In genomic region chr15:79162301-79162700, GRCm38 (mm10) we compare ENCODE assay signal across 15 mouse cellular contexts. TPM values are rescaled to one million over a fixed set of nuclear protein-coding genes. Genes with fewer than 3 reads are reported as not detected.
DNase-seq lines count a peak whose midpoint lies in the region; ATAC-seq and TF ChIP-seq lines count a peak whose summit lies in the region.
"Had no signal": no experiment of that assay in that cellular context is flagged by ENCODE, and none has a peak within 500 bp of the region (broad histone marks: within the 10 kb centered on the region; RNA-seq: fewer than 3 reads in every experiment).

No protein-coding gene starts in this region.

- WGBS in neural tube, embryonic 11.5 days, result 72% methylated on average over 7 of the region's 7 CpGs
- 53% methylated on average over 7 of the region's 7 CpGs for WGBS in embryonic facial prominence, embryonic 12.5 days
- 71% methylated on average over 7 of the region's 7 CpGs for WGBS in hindbrain, embryonic 16.5 days
- 62% methylated on average over 7 of the region's 7 CpGs for WGBS in olfactory bulb, adult 2 months

- no peak for TF ChIP-seq CTCF in olfactory bulb, adult 2 months (IDR thresholded peaks at IDR 0.05; ENCODE audit: insufficient read depth, low read depth, low read length)

- H3K9ac ChIP-seq in neural tube, embryonic 11.5 days (ENCODE audit: low read length), result no peak overlapping the region
- 0 out of 2 replicates have a peak overlapping the region, but pooled peaks have one; percentile 19 for H3K9ac ChIP-seq in embryonic facial prominence, embryonic 12.5 days
- H3K9ac ChIP-seq in hindbrain, embryonic 16.5 days (ENCODE audit: low read depth, low read length), result no peak overlapping the region
- H3K9ac ChIP-seq: forebrain, embryonic 15.5 days; heart, embryonic 12.5 days; liver, embryonic 13.5 days had no signal

- no peak for ATAC-seq in neural tube, embryonic 11.5 days (ENCODE audit: insufficient read depth, low FRiP score, low TSS enrichment)
- no peak for ATAC-seq in embryonic facial prominence, embryonic 12.5 days (ENCODE audit: insufficient number of reproducible peaks, insufficient read depth, low FRiP score, low TSS enrichment)
- no peak for ATAC-seq in hindbrain, embryonic 16.5 days
- ATAC-seq: forebrain, embryonic 15.5 days had no signal

- 0 out of 2 replicates have a peak overlapping the region, but pooled peaks have one; percentile 12 for H3K4me2 ChIP-seq in neural tube, embryonic 11.5 days (ENCODE audit: low read depth)
- peak overlapping the region; percentile 39 for H3K4me2 ChIP-seq in embryonic facial prominence, embryonic 12.5 days (replicated peaks)
- H3K4me2 ChIP-seq in hindbrain, embryonic 16.5 days (ENCODE audit: low read length), result peak overlapping the region; percentile 5; the same call in 1 of the 2 replicates
- H3K4me2 ChIP-seq: forebrain, embryonic 15.5 days; liver, embryonic 13.5 days had no signal

- 0 out of 2 replicates have a peak overlapping the region, but pooled peaks have one; percentile 3 for H3K27ac ChIP-seq in neural tube, embryonic 11.5 days (ENCODE audit: low read depth, low read length)
- H3K27ac ChIP-seq in embryonic facial prominence, embryonic 12.5 days, result no peak overlapping the region
- no peak overlapping the region for H3K27ac ChIP-seq in hindbrain, embryonic 16.5 days (ENCODE audit: low read depth, low read length)
- no peak overlapping the region for H3K27ac ChIP-seq in olfactory bulb, adult 2 months (ENCODE audit: insufficient read depth, low read depth, low read length)
- H3K27ac ChIP-seq: forebrain, embryonic 15.5 days; kidney, postnatal 0 days; liver, embryonic 13.5 days had no signal

- peak overlapping the region; percentile 28 for H3K4me3 ChIP-seq in neural tube, embryonic 11.5 days (ENCODE audit: low read depth, low read length)
- H3K4me3 ChIP-seq in embryonic facial prominence, embryonic 12.5 days, result peak overlapping the region; percentile 33
- peak overlapping the region; percentile 12; the same call in 1 of the 2 replicates for H3K4me3 ChIP-seq in hindbrain, embryonic 16.5 days (ENCODE audit: low read length)
- peak overlapping the region; percentile 15; the same call in 1 of the 2 replicates for H3K4me3 ChIP-seq in olfactory bulb, adult 2 months (ENCODE audit: insufficient read depth, low read depth, low read length)
- H3K4me3 ChIP-seq: forebrain, embryonic 15.5 days; liver, embryonic 13.5 days had no signal

- H3K4me1 ChIP-seq in neural tube, embryonic 11.5 days (ENCODE audit: control insufficient read depth, insufficient read depth, low read length), result peaks cover 10% of the 10 kb centered on the region
- peaks cover 18% of the 10 kb centered on the region for H3K4me1 ChIP-seq in embryonic facial prominence, embryonic 12.5 days
- no peaks in the 10 kb centered on the region for H3K4me1 ChIP-seq in hindbrain, embryonic 16.5 days (ENCODE audit: control insufficient read depth, insufficient read depth, low read depth, low read length)
- no peaks in the 10 kb centered on the region for H3K4me1 ChIP-seq in olfactory bulb, adult 2 months (ENCODE audit: control insufficient read depth, insufficient read depth, low read length)
- H3K4me1 ChIP-seq: forebrain, embryonic 15.5 days; liver, embryonic 13.5 days had no signal

- DNase-seq in neural tube, embryonic 11.5 days (ENCODE audit: low spot score), result no peak
- DNase-seq in neural tube, embryonic 10.5 days (ENCODE audit: extremely low spot score, low spot score), result no peak
- no peak for DNase-seq in ovary, postnatal 36 days (ENCODE audit: low spot score)
- no peak for DNase-seq in spleen, postnatal 14 days (ENCODE audit: low spot score in 2 of 2)
- no peak for DNase-seq in kidney, postnatal 10 days
- DNase-seq: adrenal gland, postnatal 14 days; gastrocnemius, postnatal 25 days; liver, embryonic 13.5 days; lung, postnatal 14 days had no signal

- no peaks in the 10 kb centered on the region for H3K9me3 ChIP-seq in neural tube, embryonic 11.5 days (ENCODE audit: control insufficient read depth, low read length)
- H3K9me3 ChIP-seq in embryonic facial prominence, embryonic 12.5 days, result no peaks in the 10 kb centered on the region
- H3K9me3 ChIP-seq in hindbrain, embryonic 16.5 days (ENCODE audit: control insufficient read depth, low read length), result no peaks in the 10 kb centered on the region
- H3K9me3 ChIP-seq: forebrain, embryonic 15.5 days; heart, embryonic 12.5 days; liver, embryonic 13.5 days had no signal

- H3K27me3 ChIP-seq in neural tube, embryonic 11.5 days (ENCODE audit: control insufficient read depth, insufficient read depth, low read length), result peaks cover 42% of the 10 kb centered on the region
- H3K27me3 ChIP-seq in embryonic facial prominence, embryonic 12.5 days, result peaks cover 61% of the 10 kb centered on the region
- peaks cover 31% of the 10 kb centered on the region for H3K27me3 ChIP-seq in hindbrain, embryonic 16.5 days (replicated peaks; ENCODE audit: control insufficient read depth, insufficient read depth, low read length)

- no peaks in the 10 kb centered on the region for H3K36me3 ChIP-seq in neural tube, embryonic 11.5 days (ENCODE audit: control insufficient read depth, insufficient read depth, low read length)
- H3K36me3 ChIP-seq in embryonic facial prominence, embryonic 12.5 days, result no peaks in the 10 kb centered on the region
- H3K36me3 ChIP-seq in hindbrain, embryonic 16.5 days (ENCODE audit: control insufficient read depth, insufficient read depth, low read length), result no peaks in the 10 kb centered on the region
- H3K36me3 ChIP-seq: forebrain, embryonic 15.5 days; heart, embryonic 12.5 days; liver, embryonic 13.5 days had no signal

- TF ChIP-seq POLR2A in olfactory bulb, adult 2 months (IDR thresholded peaks at IDR 0.05; ENCODE audit: insufficient read depth, low read depth, low read length), result no peak

RNA-seq across cellular contexts. Expression of gene Sox10, which starts 2.7 kb away (rescaled TPM):
- 25.3 and 32.9 TPM in 2 replicates for polyA plus RNA-seq in neural tube, embryonic 11.5 days (2014; fragmentation: Nextera tagmentation; extraction: Ambion mirVana)
- polyA plus RNA-seq in embryonic facial prominence, embryonic 12.5 days (2016; fragmentation: Nextera tagmentation; extraction: Ambion mirVana), result 21.1 and 21.7 TPM in 2 replicates
- polyA plus RNA-seq in hindbrain, embryonic 16.5 days (2015; fragmentation: Nextera tagmentation; extraction: Ambion mirVana), result 9.0 and 9.5 TPM in 2 replicates
- polyA plus RNA-seq in olfactory bulb, adult 2 months (2012; ENCODE audit: insufficient read depth, insufficient read length, low replicate concordance, missing spikeins), result not detected in 2 replicates

RNA-seq across cellular contexts. Expression of gene 1700088E04Rik, which starts 21.2 kb away (rescaled TPM):
- polyA plus RNA-seq in neural tube, embryonic 11.5 days (2014; fragmentation: Nextera tagmentation; extraction: Ambion mirVana), result 8.8 and 9.4 TPM in 2 replicates
- 7.3 and 7.4 TPM in 2 replicates for polyA plus RNA-seq in embryonic facial prominence, embryonic 12.5 days (2016; fragmentation: Nextera tagmentation; extraction: Ambion mirVana)
- polyA plus RNA-seq in hindbrain, embryonic 16.5 days (2015; fragmentation: Nextera tagmentation; extraction: Ambion mirVana), result 18.0 and 20.2 TPM in 2 replicates
- polyA plus RNA-seq in olfactory bulb, adult 2 months (2012; ENCODE audit: insufficient read depth, insufficient read length, low replicate concordance, missing spikeins), result not detected in 2 replicates

RNA-seq across cellular contexts. Expression of gene Polr2f, which starts 21.5 kb away (rescaled TPM):
- polyA plus RNA-seq in neural tube, embryonic 11.5 days (2014; fragmentation: Nextera tagmentation; extraction: Ambion mirVana), result 301 and 311 TPM in 2 replicates
- polyA plus RNA-seq in embryonic facial prominence, embryonic 12.5 days (2016; fragmentation: Nextera tagmentation; extraction: Ambion mirVana), result 359 and 385 TPM in 2 replicates
- polyA plus RNA-seq in hindbrain, embryonic 16.5 days (2015; fragmentation: Nextera tagmentation; extraction: Ambion mirVana), result 258 and 285 TPM in 2 replicates
- not detected in 2 replicates for polyA plus RNA-seq in olfactory bulb, adult 2 months (2012; ENCODE audit: insufficient read depth, insufficient read length, low replicate concordance, missing spikeins)

RNA-seq across cellular contexts. Expression of gene Micall1, which starts 53.6 kb away (rescaled TPM):
- 6.8 and 7.9 TPM in 2 replicates for polyA plus RNA-seq in neural tube, embryonic 11.5 days (2014; fragmentation: Nextera tagmentation; extraction: Ambion mirVana)
- 12.0 and 12.6 TPM in 2 replicates for polyA plus RNA-seq in embryonic facial prominence, embryonic 12.5 days (2016; fragmentation: Nextera tagmentation; extraction: Ambion mirVana)
- polyA plus RNA-seq in hindbrain, embryonic 16.5 days (2015; fragmentation: Nextera tagmentation; extraction: Ambion mirVana), result 11.6 and 13.9 TPM in 2 replicates
- 70.4 TPM in 1 of 2 replicates, not detected in the other for polyA plus RNA-seq in olfactory bulb, adult 2 months (2012; ENCODE audit: insufficient read depth, insufficient read length, low replicate concordance, missing spikeins)

Comparison
In these comparisons a context has a peak if more than half of its experiments do, and no peak if none do; other contexts are left out.
1. RNA of gene Polr2f, which starts 21.5 kb away (polyA plus RNA-seq): 359 to 385 TPM in embryonic facial prominence, embryonic 12.5 days, 301 to 311 TPM in neural tube, embryonic 11.5 days and 258 to 285 TPM in hindbrain, embryonic 16.5 days; not detected in olfactory bulb, adult 2 months; every median in the first group is over 100 times any median in the second.
2. Peak in every context shown above with its lines, with median percentiles within 50 percentile points of each other: H3K4me2 ChIP-seq and H3K4me3 ChIP-seq.